Mouse (Mus musculus) liver, embryonic 11.5 days (tissue): ENCODE data around the gene Shank3. TPM values are rescaled to one million over a fixed set of nuclear protein-coding genes. Genes with fewer than 3 reads are reported as not detected.

ENCODE experiments used
- ATAC-seq: fragments of 200-750 bp; cut with Nextera tagmentation; replicated peaks from 2 replicates; pipeline ENCODE4 v1.8.0; 2017; ENCODE audit warnings: moderate number of reproducible peaks, mild to moderate bottlenecking, moderate TSS enrichment, moderate library complexity; ENCODE audit not compliant: low FRiP score
- DNase-seq: peaks from one replicate; pipeline ENCODE4 v3.0.0-alpha.2; 2017; ENCODE audit warnings: low spot score
- H3K27ac ChIP-seq: fragments of 300-500 bp; sonication (generic); 2 replicates; pipeline ENCODE4 v1.5.1; 2014; ENCODE audit warnings: mild to moderate bottlenecking, low read depth, low read length, control low read depth
- H3K27me3 ChIP-seq: fragments of 300-500 bp; sonication (generic); replicated peaks from 2 replicates; pipeline ENCODE4 v1.6.1; 2014; ENCODE audit warnings: low read length, mixed read lengths; ENCODE audit not compliant: control insufficient read depth, insufficient read depth
- H3K36me3 ChIP-seq: fragments of 300-500 bp; sonication (generic); 2 replicates; pipeline ENCODE4 v1.6.1; 2014; ENCODE audit warnings: mild to moderate bottlenecking, low read length, moderate library complexity, mixed read lengths; ENCODE audit not compliant: control insufficient read depth, insufficient read depth
- H3K4me1 ChIP-seq: fragments of 300-500 bp; sonication (generic); replicated peaks from 2 replicates; pipeline ENCODE4 v1.6.1; 2014; ENCODE audit warnings: low read length, mixed read lengths; ENCODE audit not compliant: control insufficient read depth, insufficient read depth
- H3K4me2 ChIP-seq: fragments of 300-500 bp; sonication (generic); 2 replicates; pipeline ENCODE4 v1.6.1; 2014; ENCODE audit warnings: mild to moderate bottlenecking, control low read depth, moderate library complexity
- H3K4me3 ChIP-seq: fragments of 300-500 bp; sonication (generic); 2 replicates; pipeline ENCODE4 v1.5.1; 2014; ENCODE audit warnings: low read depth, low read length, control low read depth
- H3K9ac ChIP-seq: fragments of 300-500 bp; sonication (generic); 2 replicates; pipeline ENCODE4 v1.6.1; 2014; ENCODE audit warnings: low read depth, low read length, control low read depth
- H3K9me3 ChIP-seq: fragments of 300-500 bp; sonication (generic); 2 replicates; pipeline ENCODE4 v1.6.1; 2016; ENCODE audit warnings: low read length, inconsistent platforms, mixed read lengths; ENCODE audit not compliant: control insufficient read depth
- WGBS: fragments of 180-500 bp; shearing (Covaris S2); extraction: QIAGEN DNeasy Blood & Tissue Kit; methylation state at CpG from one replicate; pipeline ENCODE4 v1.1.7; 2014; 5-methylcytosine and 5-hydroxymethylcytosine counted together
- polyA plus RNA-seq: library from polyadenylated mRNA; unstranded; fragments of >200 nt; fragmentation: Nextera tagmentation; extraction: Ambion mirVana; gene quantifications from 2 replicates; pipeline ENCODE4 v1.2.1, GENCODE M21; 2014

Shank3 gene
- polyA plus RNA-seq, 1 experiment from 2014 or later, result 1.7 TPM

DNA sequence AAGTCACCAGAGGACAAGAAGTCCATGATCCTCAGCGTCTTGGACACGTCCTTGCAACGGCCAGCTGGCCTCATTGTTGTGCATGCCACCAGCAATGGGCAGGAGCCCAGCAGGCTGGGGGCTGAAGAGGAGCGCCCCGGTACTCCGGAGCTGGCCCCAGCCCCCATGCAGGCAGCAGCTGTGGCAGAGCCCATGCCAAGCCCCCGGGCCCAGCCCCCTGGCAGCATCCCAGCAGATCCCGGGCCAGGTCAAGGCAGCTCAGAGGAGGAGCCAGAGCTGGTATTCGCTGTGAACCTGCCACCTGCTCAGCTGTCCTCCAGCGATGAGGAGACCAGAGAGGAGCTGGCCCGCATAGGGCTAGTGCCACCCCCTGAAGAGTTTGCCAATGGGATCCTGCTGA is 49.4 kb downstream of the Shank3 start:
- Histone ChIP-seq H3K9me3 (no peaks in the 10 kb centered on the region), H3K4me2 (peak overlapping the region; percentile 54), H3K9ac (no peak overlapping the region), H3K4me3 (no peak overlapping the region), H3K36me3 (peaks cover 5% of the 10 kb centered on the region; the same call in 1 of the 2 replicates), H3K27ac (no peak overlapping the region), H3K4me1 (no peaks in the 10 kb centered on the region; the same call in 1 of the 2 replicates), H3K27me3 (peaks cover 9% of the 10 kb centered on the region; the same call in 1 of the 2 replicates)
- ATAC-seq, result 0 out of 2 replicates have a peak, but pooled peaks have one; percentile 15
- no peak for DNase-seq
- 76% methylated on average over 11 of the region's 11 CpGs for WGBS

DNA sequence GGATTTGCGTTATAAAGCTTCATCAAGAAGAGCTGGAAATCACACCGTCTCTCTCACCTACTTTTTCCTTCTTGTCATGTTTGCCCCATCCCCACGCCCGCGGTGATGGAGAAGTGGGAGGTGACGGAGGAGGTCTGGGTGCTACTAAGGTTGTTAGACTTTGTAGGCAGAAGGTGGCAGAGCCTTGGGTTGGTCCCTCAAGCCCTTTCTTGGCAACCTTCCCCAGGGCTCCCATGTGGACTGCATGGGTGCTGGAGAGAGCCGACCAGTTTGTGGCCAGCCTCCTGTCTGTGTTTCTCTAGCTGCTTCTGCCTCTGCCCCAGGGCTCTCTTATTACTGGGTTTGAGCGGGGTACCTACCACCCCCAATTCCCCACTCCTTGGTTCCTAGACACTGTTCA is 51.1 kb downstream of the Shank3 start:
- ATAC-seq (no peak), DNase-seq (no peak)
- WGBS, result 87% methylated on average over 8 of the region's 8 CpGs
- H3K27ac ChIP-seq, result no peak overlapping the region
- no peak overlapping the region for H3K4me2 ChIP-seq
- H3K4me1 ChIP-seq, result no peaks in the 10 kb centered on the region; the same call in 1 of the 2 replicates
- peaks cover 5% of the 10 kb centered on the region; the same call in 1 of the 2 replicates for H3K36me3 ChIP-seq
- H3K4me3 ChIP-seq, result no peak overlapping the region
- no peaks in the 10 kb centered on the region for H3K9me3 ChIP-seq
- H3K9ac ChIP-seq, result no peak overlapping the region
- peaks cover 9% of the 10 kb centered on the region; the same call in 1 of the 2 replicates for H3K27me3 ChIP-seq

DNA sequence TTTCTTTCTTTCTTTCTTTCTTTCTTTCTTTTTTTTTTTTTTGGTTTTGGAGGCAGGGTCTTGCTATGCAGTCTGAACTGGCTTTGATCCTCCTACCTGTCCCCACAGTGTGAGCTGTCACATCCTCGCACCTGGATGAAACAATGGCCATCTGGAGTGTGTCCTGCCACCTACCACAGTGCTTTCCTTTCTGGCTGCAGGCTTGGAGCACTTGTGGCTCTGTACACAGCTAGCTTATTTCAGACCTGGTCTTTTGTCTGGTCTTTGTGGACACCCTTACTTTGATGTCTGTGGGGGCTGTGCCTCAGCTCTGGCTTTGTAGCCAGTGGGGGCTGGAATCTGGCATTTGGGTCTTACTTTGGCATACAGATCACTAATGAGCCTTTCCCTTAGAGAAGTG is 52.3 kb downstream of the Shank3 start:
- WGBS, result 63% methylated on average over 1 of the region's 1 CpGs
- H3K27me3 ChIP-seq, result peaks cover 9% of the 10 kb centered on the region; the same call in 1 of the 2 replicates

DNA sequence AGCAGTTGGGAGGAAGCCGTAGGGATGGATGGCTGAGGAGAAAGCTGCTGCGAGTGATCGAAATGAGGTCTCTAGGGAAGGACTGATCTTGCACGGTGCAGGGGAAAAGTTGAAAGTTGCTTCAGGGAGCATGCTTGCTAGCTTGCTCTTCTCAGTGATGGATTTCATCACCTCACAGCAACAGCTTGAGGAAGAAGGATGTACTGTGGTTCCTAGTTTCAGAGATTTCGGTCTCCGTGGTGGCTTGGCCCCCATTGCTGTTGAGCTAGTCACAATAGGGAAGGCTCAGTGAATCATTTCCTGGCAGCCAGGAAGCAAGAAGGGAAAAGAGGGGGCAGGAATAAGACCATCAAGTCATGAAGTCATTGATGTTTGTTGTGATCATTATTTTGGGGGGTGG is 56.2 kb downstream of the Shank3 start:
- no peak overlapping the region for H3K9ac ChIP-seq
- 82% methylated on average over 6 of the region's 6 CpGs for WGBS
- peaks cover 9% of the 10 kb centered on the region; the same call in 1 of the 2 replicates for H3K4me1 ChIP-seq
- ATAC-seq (no peak), DNase-seq (no peak)
- H3K4me2 ChIP-seq, result no peak overlapping the region
- H3K4me3 ChIP-seq, result no peak overlapping the region
- H3K27ac ChIP-seq, result no peak overlapping the region
- H3K9me3 ChIP-seq, result no peaks in the 10 kb centered on the region
- no peaks in the 10 kb centered on the region for H3K36me3 ChIP-seq
- H3K27me3 ChIP-seq, result peaks cover 24% of the 10 kb centered on the region

More for the DNA sequence above, 52.3 kb downstream of the Shank3 start:
- Histone ChIP-seq H3K4me2 (no peak overlapping the region), H3K4me1 (peaks cover 3% of the 10 kb centered on the region; the same call in 1 of the 2 replicates), H3K9me3 (no peaks in the 10 kb centered on the region), H3K27ac (no peak overlapping the region), H3K9ac (no peak overlapping the region), H3K4me3 (no peak overlapping the region), H3K36me3 (peaks cover 5% of the 10 kb centered on the region; the same call in 1 of the 2 replicates)
- DNase-seq, result no peak
- no peak for ATAC-seq

DNA sequence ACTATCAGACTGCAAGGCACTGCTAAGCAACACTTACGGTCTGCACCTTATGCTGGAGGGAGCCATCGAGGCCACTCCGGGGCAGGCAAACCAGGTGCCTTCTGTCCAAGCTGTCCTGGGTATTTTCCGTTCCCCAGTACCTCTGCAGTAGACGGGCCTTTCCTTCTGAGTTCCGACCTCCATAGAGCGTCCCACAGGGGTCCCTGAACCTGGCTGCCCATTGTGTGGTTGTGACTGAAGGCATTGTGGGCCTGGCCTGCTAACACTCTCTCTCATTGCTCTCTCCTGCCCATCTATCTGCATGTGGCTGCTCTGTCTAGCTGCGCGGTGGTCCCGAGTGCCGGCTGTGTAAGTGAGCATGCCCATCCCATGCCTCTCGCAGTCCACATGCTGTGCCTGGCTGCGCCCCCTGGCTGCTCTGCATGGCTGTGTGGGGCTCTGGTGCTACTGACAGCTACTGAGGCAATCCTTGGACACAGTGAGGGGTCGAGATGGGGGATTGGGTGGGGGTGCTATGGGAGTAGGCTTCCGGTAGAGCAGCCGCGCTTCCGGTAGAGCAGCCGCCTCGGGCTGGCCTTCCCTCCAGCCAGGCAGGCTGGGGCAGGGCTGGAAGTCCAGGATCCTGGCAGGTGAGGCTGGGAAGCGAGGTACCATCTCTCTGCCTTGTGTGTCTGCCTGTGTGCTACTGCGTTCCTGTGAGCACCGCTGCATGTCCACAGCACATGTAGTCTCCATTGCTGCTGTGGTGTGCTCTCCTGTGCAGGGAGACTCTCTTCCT is 57.2 kb downstream of the Shank3 start:
- Histone ChIP-seq H3K4me2 (peak overlapping the region; percentile 19; the same call in 1 of the 2 replicates), H3K9ac (no peak overlapping the region), H3K9me3 (no peaks in the 10 kb centered on the region), H3K36me3 (no peaks in the 10 kb centered on the region), H3K4me3 (no peak overlapping the region), H3K27ac (no peak overlapping the region), H3K4me1 (peaks cover 9% of the 10 kb centered on the region; the same call in 1 of the 2 replicates), H3K27me3 (peaks cover 24% of the 10 kb centered on the region)
- ATAC-seq, result no peak
- peak; percentile 48 for DNase-seq
- 51% methylated on average over 23 of the region's 23 CpGs for WGBS

DNA sequence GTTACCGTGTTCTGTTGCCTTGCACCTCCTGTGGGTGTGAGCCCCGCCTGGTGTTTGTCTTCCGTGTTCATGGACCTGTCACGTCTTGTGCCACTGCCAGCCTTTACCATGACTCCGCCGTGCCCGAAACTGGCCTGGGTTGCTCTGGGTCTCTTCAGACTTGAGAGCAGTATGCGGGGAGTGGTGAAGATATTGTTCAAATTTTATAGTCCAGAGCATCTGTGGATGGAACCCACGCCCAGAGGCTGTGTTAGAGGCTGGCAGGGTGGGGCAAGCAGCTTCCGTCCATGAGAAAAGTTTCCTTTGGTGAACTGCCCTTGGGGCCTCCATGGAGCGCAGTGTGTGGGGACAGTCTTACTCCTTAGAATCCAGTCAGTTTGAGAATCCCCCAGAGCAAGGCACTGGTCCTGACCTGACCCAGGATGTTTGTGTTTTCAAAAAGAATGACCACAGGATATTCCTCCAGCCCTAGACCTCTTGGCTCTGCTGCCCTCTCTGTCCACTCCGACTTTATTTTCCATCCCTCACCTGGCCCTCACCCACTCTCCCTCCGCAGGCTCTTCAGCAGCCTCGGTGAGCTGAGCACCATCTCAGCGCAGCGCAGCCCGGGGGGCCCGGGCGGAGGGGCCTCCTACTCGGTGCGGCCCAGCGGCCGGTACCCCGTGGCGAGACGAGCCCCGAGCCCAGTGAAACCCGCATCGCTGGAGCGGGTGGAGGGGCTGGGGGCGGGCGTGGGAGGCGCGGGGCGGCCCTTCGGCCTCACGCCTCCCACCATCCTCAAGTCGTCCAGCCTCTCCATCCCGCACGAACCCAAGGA is 58.0 kb downstream of the Shank3 start:
- no peak; the same call in 1 of the 2 replicates for ATAC-seq
- no peak for DNase-seq
- Histone ChIP-seq H3K4me3 (0 out of 2 replicates have a peak overlapping the region, but pooled peaks have one; percentile 25), H3K27me3 (peaks cover 24% of the 10 kb centered on the region), H3K4me2 (peak overlapping the region; percentile 42), H3K27ac (no peak overlapping the region), H3K9me3 (no peaks in the 10 kb centered on the region), H3K9ac (no peak overlapping the region), H3K36me3 (no peaks in the 10 kb centered on the region), H3K4me1 (peaks cover 9% of the 10 kb centered on the region; the same call in 1 of the 2 replicates)
- 48% methylated on average over 40 of the region's 40 CpGs for WGBS

DNA sequence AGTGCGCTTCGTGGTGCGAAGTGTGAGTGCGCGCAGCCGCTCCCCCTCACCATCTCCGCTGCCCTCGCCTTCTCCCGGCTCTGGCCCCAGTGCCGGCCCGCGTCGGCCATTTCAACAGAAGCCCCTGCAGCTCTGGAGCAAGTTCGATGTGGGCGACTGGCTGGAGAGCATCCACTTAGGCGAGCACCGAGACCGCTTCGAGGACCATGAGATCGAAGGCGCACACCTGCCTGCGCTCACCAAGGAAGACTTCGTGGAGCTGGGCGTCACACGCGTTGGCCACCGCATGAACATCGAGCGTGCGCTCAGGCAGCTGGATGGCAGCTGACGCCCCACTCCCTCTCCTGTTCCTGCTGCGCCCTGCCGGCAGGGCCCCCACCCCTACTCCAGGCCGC is 58.6 kb downstream of the Shank3 start:
- H3K4me2 ChIP-seq, result peak overlapping the region; percentile 42
- no peaks in the 10 kb centered on the region for H3K36me3 ChIP-seq
- H3K4me3 ChIP-seq, result 0 out of 2 replicates have a peak overlapping the region, but pooled peaks have one; percentile 25
- no peaks in the 10 kb centered on the region for H3K9me3 ChIP-seq
- H3K27ac ChIP-seq, result no peak overlapping the region
- no peak for ATAC-seq
- peaks cover 24% of the 10 kb centered on the region for H3K27me3 ChIP-seq
- 40% methylated on average over 33 of the region's 34 CpGs for WGBS
- no peak overlapping the region for H3K9ac ChIP-seq
- peak; percentile 41 for DNase-seq
- H3K4me1 ChIP-seq, result peaks cover 9% of the 10 kb centered on the region; the same call in 1 of the 2 replicates

DNA sequence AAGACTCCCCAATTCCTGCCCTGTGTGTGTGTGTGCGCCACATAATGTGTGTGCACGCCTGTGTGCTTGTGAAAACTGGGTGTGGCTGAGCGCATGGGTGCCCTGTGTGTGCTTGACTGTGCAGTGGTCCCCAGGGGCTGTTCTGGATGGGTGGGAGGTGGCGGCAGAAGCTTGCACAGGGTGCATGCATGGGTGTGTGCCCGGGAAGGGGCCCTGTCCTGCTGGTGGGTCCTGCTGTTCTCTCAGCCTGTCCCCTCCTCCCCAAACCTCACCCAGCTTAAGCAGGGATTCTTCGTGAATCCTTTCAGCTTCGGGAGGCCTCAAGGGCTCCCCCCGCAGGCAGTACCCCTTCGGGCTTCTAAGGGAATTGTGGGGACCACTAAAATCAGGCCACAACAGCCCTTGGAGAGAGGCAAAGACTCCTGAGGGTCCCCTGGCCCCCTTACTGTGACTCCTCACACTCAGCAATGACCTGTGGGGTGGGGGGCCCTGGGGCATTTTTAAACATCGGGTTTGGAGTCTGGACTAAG is 59.8 kb downstream of the Shank3 start:
- 54% methylated on average over 10 of the region's 10 CpGs for whole genome bisulfite sequencing
- Histone ChIP-seq H3K9me3 (no peaks in the 10 kb centered on the region), H3K4me1 (peaks cover 9% of the 10 kb centered on the region; the same call in 1 of the 2 replicates), H3K9ac (no peak overlapping the region), H3K4me3 (no peak overlapping the region), H3K36me3 (no peaks in the 10 kb centered on the region), H3K4me2 (no peak overlapping the region), H3K27ac (no peak overlapping the region), H3K27me3 (peaks cover 24% of the 10 kb centered on the region)
- DNase-seq (no peak), ATAC-seq (no peak)
